Mouse (Mus musculus): ENCODE data around the gene Tamm41. TPM values are rescaled to one million over a fixed set of nuclear protein-coding genes. Genes with fewer than 3 reads are reported as not detected.

Gene Tamm41
- total RNA-seq, 2 experiments from 2014 or later: 8.5 to 8.9 TPM

DNA sequence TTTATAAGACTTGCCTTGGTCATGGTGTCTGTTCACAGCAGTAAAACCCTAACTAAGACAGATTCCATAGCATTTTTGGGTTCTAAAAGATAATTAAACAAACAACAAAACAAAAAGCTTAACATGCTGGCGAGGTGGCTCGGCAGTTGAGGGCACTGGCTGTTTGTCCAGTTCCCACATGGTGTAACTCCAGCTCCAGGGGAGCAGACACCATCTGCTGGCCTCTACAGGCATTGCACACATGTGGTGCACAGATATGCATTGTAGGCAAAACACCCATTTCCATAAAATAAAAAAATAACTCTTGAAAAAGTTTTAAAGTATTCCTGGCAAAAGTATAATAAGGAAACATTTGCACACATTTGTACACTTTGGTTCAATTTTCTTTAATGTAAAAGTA lies 7.6 kb downstream of the Tamm41 start:
- DNase-seq: no peak
- intact Hi-C loops (cut with DNase I; ENCODE audit: low total_unique reads): loop anchor here (10.0 kb wide), 1 partner anchor 305 kb away; no protein-coding TSS in a partner anchor

GRCm38 (mm10) chr6:115029248-115029647 lies 8.4 kb downstream of the Tamm41 start:
- intact Hi-C loops (cut with DNase I; ENCODE audit: low total_unique reads): no loop called here
- DNase-seq: no peak

DNA sequence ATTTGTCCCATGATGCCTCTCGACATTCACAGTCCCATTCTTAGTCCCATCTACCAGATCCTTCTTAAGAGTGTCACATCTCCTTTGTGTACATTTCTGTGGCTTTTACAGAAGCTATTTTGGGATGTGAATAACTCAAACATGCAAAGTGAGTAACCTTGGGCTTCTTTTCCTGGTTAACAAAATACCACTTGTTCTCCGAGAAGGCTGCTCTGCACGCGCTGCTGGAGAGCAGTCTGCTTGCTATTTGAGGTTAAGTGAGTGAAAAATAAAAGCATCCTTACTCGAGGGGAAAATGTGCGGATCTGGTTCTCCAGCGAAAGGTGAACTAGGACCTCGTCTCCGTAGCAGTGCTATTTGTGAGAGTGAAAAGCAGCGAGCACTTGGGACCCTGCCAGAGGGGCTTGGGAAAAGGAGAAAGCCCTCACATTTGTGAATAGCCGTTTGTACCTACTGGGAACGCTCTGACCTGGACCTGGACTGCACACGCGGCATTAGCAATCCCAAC lies 10.1 kb downstream of the Tamm41 start:
- DNase-seq: no peak
- intact Hi-C loops (cut with DNase I; ENCODE audit: low total_unique reads): no loop called here

- intact Hi-C loops (cut with DNase I; ENCODE audit: low total_unique reads): no loop called here
- DNase-seq: no peak
These were observed 14.8 kb downstream of the Tamm41 start for GRCm38 (mm10) chr6:115022876-115023275.

DNA sequence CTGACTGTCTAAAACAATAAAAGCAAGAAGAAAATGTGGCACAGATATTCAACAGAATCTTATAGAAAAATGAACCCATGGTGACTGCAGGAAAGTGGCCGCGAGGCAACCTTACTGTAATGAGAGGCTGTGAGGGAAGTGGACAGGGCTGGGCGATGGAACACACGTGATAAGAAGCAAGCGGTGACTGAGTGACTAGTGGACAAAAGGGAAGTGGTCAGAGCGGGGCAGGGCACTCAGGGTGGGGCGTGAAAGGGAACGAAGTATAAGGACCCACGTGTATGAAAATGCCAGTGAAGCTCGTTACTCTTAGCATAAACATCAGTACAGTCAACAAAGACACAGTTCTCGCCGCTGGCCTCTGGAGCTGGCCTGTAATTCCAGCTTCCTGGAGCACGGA lies 22.2 kb downstream of the Tamm41 start:
- intact Hi-C loops (cut with DNase I; ENCODE audit: low total_unique reads): no loop called here
- no peak for DNase-seq

- no peak for DNase-seq
- intact Hi-C loops (cut with DNase I; ENCODE audit: low total_unique reads): no loop called here
These were observed 24.1 kb downstream of the Tamm41 start for GRCm38 (mm10) chr6:115013574-115013973.

GRCm38 (mm10) chr6:115011792-115012191 lies 25.9 kb downstream of the Tamm41 start:
- intact Hi-C loops (cut with DNase I; ENCODE audit: low total_unique reads): loop anchor here (2.0 kb wide), 1 partner anchor 83 kb away; no protein-coding TSS in a partner anchor
- DNase-seq: no peak

DNA sequence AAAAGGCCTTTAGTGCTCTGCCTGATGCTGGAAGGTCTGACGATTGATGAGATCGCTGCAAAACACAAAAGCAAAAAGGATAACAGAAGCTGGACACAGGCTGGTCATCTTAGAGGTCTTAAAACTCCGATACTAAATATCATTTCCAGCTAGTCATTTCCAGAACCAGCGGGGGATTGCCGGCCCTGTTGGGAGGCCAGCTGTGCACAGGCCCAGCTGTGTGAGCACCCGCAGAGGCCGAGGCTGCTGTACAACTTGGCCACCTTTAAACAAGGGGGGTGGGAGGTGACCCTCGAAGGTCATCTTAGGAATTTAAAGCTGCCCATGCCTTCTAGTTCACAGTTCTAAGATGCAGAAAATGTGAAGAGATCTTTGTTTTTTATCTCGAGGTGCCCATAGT lies 26.9 kb downstream of the Tamm41 start:
- no peak for DNase-seq
- intact Hi-C loops (cut with DNase I; ENCODE audit: low total_unique reads): loop anchor here (2.0 kb wide), 1 partner anchor 82 kb away; no protein-coding TSS in a partner anchor

DNA sequence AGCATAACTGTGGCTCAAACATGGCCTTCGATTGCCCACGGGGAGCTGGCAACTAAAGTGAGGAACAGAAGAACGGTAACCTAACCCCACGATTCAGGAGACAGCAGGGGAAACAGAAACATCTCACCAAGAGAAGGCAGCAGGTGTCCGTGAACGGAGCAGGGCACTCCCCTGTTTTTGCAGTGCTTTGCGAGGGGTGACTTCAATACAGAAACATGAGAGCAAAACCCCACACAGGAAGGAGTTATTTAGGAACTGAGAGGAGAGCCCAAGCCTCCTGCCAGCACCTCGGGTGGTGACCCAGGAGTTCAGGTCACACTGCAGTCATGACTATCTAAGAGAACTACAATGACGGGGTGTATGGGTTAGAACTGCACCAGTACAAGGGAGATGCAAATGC lies 27.4 kb downstream of the Tamm41 start:
- DNase-seq: no peak
- intact Hi-C loops (cut with DNase I; ENCODE audit: low total_unique reads): loop anchor here (2.0 kb wide), 1 partner anchor 82 kb away; no protein-coding TSS in a partner anchor

DNA sequence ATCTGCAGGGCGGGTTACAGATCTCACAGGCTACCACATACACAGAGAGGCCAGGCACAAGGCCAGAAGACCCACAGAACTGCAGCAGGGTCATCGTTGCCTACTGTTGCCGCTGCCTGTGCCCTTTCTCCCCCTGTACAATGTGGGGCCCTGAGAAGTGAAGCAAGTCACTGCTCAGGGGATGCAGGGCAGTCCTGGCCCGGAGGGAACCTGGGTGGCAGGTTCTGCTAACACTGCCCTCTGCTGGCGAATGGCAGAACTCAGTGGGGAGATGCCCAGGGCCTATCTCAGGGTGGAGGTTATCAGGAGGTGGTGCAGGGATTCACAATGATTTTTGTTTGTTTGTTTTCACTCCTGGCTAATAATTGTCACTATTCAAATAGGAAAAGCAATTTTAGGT lies 29.9 kb downstream of the Tamm41 start:
- peak; percentile 78 for DNase-seq
- intact Hi-C loops (cut with DNase I; ENCODE audit: low total_unique reads): loop anchor here (10.0 kb wide), 1 partner anchor 293 kb away; no protein-coding TSS in a partner anchor

DNA sequence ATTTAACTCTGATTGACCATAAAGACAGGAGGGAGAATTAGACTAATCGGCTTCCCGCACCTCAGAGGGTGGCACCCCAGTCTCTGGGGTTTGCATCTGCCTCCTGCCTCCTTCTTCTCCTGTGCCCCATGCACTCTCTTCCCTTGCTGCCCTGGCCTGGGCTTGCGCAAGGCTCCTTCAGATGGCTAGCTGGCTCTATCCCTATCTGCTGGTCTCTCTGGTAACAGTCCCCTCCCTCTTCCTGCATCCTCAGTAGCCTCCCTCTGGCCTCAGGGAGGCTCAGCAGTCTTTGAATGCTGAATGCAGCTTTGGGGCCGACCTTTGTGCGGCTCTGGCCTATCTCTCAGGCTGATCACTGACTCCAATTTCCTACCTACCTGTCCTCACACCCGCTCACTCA lies 30.7 kb downstream of the Tamm41 start:
- intact Hi-C loops (cut with DNase I; ENCODE audit: low total_unique reads): loop anchor here (10.0 kb wide), 1 partner anchor 292 kb away; no protein-coding TSS in a partner anchor
- no peak for DNase-seq

GRCm38 (mm10) chr6:115006065-115006464 lies 31.6 kb downstream of the Tamm41 start:
- DNase-seq: no peak
- intact Hi-C loops (cut with DNase I; ENCODE audit: low total_unique reads): loop anchor here (10.0 kb wide), 1 partner anchor 291 kb away; no protein-coding TSS in a partner anchor

DNA sequence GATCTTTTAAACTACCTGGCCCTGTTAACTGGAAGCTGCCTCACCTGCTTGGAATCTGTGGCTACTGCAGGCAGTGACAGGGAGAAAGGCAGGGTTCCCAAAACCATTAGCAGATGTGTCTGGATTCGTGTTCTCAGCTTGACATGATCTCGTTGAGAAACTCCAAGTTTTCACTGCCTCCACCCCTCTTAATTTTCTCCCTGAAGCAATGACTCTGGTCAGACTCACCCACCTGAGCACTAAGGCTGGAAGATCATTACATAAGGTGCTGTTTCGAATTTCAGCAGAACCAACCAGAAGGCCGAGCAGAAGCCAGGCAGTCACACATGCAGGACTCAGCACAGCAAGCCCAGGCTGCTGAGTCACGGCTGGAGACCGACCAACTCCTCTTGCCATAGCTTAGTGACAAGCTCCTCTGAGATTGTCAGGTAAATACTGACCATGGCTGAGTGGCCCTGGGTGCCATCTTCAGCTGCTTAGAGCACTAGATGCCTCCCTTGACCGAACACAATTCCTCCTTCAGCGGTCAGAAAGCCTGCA lies 32.3 kb downstream of the Tamm41 start:
- peak; percentile 20 for DNase-seq
- intact Hi-C loops (cut with DNase I; ENCODE audit: low total_unique reads): loop anchor here (10.0 kb wide), 1 partner anchor 291 kb away; no protein-coding TSS in a partner anchor

DNA sequence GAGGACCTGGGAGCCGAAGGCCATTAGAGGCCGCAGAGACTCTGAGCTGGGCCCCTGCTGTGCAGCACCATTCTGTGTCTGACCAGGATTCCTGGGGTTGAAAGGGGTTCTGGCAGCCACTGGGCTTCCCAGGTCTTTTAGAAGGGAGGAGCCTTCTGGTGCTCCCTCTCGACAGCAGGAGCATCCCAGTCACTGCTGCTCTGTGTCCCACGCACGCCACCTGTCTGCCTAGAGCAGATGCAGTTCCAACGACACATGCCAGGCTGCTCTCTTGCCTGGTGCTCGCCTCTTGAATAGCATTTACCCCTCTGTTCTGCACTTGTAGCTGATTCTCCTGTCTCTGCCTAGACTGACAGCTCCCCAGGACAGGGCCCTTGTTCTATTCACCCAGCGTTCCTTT lies 33.0 kb downstream of the Tamm41 start:
- intact Hi-C loops (cut with DNase I; ENCODE audit: low total_unique reads): loop anchor here (10.0 kb wide), 1 partner anchor 290 kb away; no protein-coding TSS in a partner anchor
- DNase-seq: no peak

- no peak for DNase-seq
These were observed 39.2 kb downstream of the Tamm41 start for GRCm38 (mm10) chr6:114998374-114999031.

DNA sequence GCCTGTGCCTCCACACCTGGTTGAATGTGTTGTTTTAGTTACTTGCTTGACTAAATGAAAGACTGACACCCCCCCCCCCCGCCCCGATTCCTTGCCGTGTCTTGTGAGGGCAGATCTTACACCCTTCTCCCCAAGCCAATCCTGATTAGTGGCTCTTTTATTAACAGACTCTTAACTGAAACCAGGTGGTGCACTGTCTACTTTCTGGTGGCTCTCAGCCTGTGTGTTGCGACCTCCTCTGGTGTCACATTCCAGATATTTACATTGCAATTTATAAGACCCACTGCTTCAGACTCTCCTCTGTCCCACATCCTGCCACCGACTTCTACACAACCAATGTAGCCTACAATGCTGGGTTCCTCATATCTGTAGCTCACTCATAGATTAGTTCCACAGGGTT lies 40.2 kb downstream of the Tamm41 start:
- DNase-seq: no peak
- intact Hi-C loops (cut with DNase I; ENCODE audit: low total_unique reads): no loop called here

More at GRCm38 (mm10) chr6:114998374-114999031, 39.2 kb downstream of the Tamm41 start:
- intact Hi-C loops (cut with DNase I; ENCODE audit: low total_unique reads): no loop called here

GRCm38 (mm10) chr6:114996910-114997309 lies 40.8 kb downstream of the Tamm41 start:
- DNase-seq: no peak
- intact Hi-C loops (cut with DNase I; ENCODE audit: low total_unique reads): no loop called here

DNA sequence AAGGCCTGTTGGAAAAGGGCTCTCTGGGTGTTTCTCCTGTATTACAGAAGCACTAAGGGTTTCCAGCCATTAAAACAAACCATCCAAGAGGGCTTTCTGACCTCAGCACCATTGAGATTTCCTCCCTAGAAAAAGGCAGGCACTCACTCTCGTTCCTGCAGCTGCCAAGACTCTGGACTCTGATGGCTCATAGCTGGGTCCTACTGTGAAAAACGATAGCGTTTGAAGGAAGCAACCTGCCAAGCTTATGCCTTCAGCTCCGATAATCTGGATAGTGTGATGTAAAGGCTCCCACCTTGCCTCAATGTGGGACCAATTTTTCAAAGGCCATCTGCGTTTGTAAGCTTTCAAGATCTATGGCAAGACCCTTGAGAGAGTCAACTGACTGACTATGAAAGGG lies 43.6 kb downstream of the Tamm41 start:
- intact Hi-C loops (cut with DNase I; ENCODE audit: low total_unique reads): no loop called here
- DNase-seq: no peak

DNA sequence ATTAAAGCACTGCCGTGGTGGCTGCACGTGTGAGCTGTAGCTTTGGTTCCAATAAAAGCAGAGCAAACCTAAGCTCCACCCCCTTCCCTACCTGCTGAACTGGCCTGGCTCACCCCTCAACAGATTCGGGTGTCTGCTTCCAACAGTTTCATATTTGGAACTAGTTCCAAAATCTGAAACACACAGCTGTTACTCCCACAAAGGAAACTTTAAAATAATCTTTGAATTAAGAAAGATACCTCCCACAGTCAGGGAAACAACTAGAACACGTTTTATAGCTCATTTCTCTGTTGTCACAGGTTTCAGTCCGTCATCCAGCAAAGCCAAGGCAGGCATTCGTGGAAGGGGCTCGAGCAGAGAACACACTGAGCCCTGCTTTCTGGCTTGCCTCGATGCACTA lies 44.0 kb downstream of the Tamm41 start:
- no peak for DNase-seq
- intact Hi-C loops (cut with DNase I; ENCODE audit: low total_unique reads): no loop called here

GRCm38 (mm10) chr6:114991909-114992308 lies 45.8 kb downstream of the Tamm41 start:
- intact Hi-C loops (cut with DNase I; ENCODE audit: low total_unique reads): no loop called here
- no peak for DNase-seq

DNA sequence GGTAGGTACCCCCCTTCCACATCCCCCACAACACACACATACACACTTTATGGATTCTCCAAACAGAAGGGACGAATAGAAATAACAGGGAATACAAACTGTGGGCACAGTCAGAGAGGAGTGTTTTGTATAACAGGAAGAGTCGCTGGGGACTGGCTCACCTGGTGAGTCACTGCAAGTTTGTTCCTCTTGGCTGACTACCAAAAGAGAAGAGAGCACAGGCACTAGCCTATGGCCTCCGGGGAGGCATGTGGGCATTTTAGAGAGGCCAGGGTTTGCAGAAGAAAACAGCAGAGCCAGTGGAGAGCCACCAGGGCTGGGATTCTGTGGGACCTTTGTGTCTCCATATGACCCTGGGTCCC lies 49.1 kb downstream of the Tamm41 start:
- DNase-seq: no peak
- intact Hi-C loops (cut with DNase I; ENCODE audit: low total_unique reads): no loop called here

Measured in gastrocnemius, postnatal 14 days (tissue).